Mouse (Mus musculus) liver, adult 2 months (tissue): ENCODE measurements at regions not wholly inside any gene's neighbourhood (a gene's known extent, or its start where the extent isn't known, plus 50 kb on each side); places are given as distances from the start of the nearest gene placed in this dataset.

Experiments
- DNase-seq: peaks from one replicate; pipeline ENCODE4 v3.0.0-alpha.2; 2011; ENCODE audit warnings: low read depth, low spot score; ENCODE audit errors: extremely low read depth
- H3K27ac ChIP-seq: fragments of 200-500 bp; replicated peaks from 2 replicates; pipeline ENCODE4 v1.5.1; 2012; ENCODE audit warnings: low read depth, mild to moderate bottlenecking, control low read depth, inconsistent platforms, low read length; ENCODE audit not compliant: insufficient read depth
- H3K27me3 ChIP-seq: fragments of 200-500 bp; 2 replicates; pipeline ENCODE4 v1.6.1; 2012; ENCODE audit warnings: mild to moderate bottlenecking, moderate library complexity, low read length, inconsistent platforms; ENCODE audit not compliant: control insufficient read depth, insufficient read depth
- H3K36me3 ChIP-seq: fragments of 200-500 bp; 2 replicates; pipeline ENCODE4 v1.6.1; 2012; ENCODE audit warnings: low read length, inconsistent platforms; ENCODE audit not compliant: control insufficient read depth, insufficient read depth
- H3K4me1 ChIP-seq: fragments of 200-500 bp; 2 replicates; pipeline ENCODE4 v1.6.1; 2011; ENCODE audit warnings: low read length; ENCODE audit not compliant: control insufficient read depth, insufficient read depth
- H3K4me3 ChIP-seq: fragments of 200-500 bp; 2 replicates; pipeline ENCODE4 v1.5.1; 2011; ENCODE audit warnings: low read depth, mild to moderate bottlenecking, control low read depth, low read length, moderate library complexity; ENCODE audit not compliant: insufficient read depth
- H3K79me2 ChIP-seq: fragments of 200-500 bp; 2 replicates; pipeline ENCODE4 v1.6.1; 2012; ENCODE audit warnings: inconsistent platforms, mild to moderate bottlenecking, low read length, moderate library complexity; ENCODE audit not compliant: control insufficient read depth, insufficient read depth
- H3K9ac ChIP-seq: fragments of 200-500 bp; 2 replicates; pipeline ENCODE4 v1.6.1; 2012; ENCODE audit warnings: low read depth, mild to moderate bottlenecking, control low read depth, inconsistent platforms, low read length
- CTCF ChIP-seq: fragments of 200-500 bp; IDR thresholded peaks from 2 replicates; pipeline ENCODE4 v1.5.1; 2011; ENCODE audit warnings: low read depth, low read length, control low read depth
- POLR2A ChIP-seq: fragments of 200-500 bp; IDR thresholded peaks from 2 replicates; pipeline ENCODE4 v1.6.1; 2011; ENCODE audit warnings: low read length, control low read depth; ENCODE audit not compliant: insufficient read depth; ENCODE audit errors: extremely low read depth
- WGBS: fragments of 180-500 bp; shearing (Covaris S2); methylation state at CpG from one replicate; pipeline ENCODE4 v1.1.7; 2018; 5-methylcytosine and 5-hydroxymethylcytosine counted together

DNA sequence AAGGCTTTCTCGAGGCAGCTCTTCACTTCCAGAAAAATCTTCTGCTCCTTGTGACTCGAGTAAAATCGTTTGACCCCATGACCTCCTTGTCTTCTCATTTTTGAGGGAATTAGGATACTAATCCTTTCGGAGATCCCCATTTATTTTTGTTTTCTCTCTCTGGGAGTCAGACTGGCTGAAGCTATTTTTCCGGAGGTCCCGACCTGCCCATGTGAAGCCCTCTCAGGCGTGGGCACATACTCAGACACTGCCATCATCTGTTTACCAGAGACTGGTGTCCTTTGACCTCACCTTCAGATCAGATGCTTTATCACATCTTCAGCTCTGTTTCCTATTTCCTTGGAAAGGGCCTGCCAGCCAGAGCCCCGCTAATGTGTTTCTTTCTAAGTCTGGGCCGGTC is 429.4 kb downstream of the Dcdc2c start:
- Histone ChIP-seq H3K36me3 (no peaks in the 10 kb centered on the region), H3K4me3 (no peak overlapping the region), H3K79me2 (no peaks in the 10 kb centered on the region), H3K9ac (no peak overlapping the region), H3K4me1 (no peaks in the 10 kb centered on the region; the same call in 1 of the 2 replicates), H3K27me3 (no peaks in the 10 kb centered on the region), H3K27ac (no peak overlapping the region)
- 51% methylated on average over 9 of the region's 9 CpGs for WGBS
- no peak for DNase-seq
- no peak for TF ChIP-seq POLR2A
- TF ChIP-seq CTCF, result no peak

DNA sequence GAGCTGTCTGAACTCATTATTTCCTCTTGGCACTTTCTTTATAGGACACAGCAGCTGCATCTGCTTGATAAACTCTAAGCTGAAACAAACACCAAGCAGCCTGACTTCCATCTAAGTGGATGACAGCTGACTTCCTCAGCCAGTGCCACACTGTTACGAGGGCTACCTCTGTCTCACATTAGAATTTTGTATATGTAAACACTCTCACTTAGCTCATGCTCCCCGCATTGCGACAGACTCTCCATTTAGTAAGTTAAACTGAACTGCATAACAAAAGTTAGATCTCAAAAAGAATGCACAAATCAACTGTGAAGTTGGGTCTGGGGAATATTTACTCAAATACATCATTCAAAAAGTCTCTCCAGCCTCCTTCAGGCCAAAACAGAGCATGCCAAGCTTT is 432.1 kb downstream of the Dcdc2c start:
- H3K4me1 ChIP-seq, result no peaks in the 10 kb centered on the region; the same call in 1 of the 2 replicates
- WGBS, result 56% methylated on average over 3 of the region's 3 CpGs
- peak; percentile 5 for DNase-seq
- H3K27me3 ChIP-seq, result no peaks in the 10 kb centered on the region
- H3K27ac ChIP-seq, result no peak overlapping the region
- H3K79me2 ChIP-seq, result no peaks in the 10 kb centered on the region
- H3K9ac ChIP-seq, result no peak overlapping the region
- H3K4me3 ChIP-seq, result no peak overlapping the region
- TF ChIP-seq CTCF (no peak), POLR2A (no peak)
- H3K36me3 ChIP-seq, result no peaks in the 10 kb centered on the region

DNA sequence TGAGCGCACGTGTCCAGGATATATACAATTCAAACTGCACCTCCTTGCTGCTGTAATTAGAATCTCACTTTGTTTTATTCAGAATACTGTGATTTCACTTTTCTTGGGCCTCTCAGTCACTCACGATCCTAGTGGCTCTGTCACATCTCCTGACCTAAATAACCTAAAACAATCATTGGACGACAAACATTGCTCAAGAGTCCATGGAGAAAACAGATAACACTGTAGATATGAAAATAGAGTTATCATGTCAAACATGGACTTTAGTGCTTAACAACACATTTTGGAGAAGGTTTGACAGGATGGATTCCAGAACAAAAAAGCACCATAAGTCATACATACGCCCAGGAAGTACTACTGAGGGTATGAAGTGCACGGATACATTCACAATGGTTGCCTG is 461.5 kb downstream of the Dcdc2c start:
- WGBS, result 48% methylated on average over 6 of the region's 6 CpGs
- Histone ChIP-seq H3K36me3 (no peaks in the 10 kb centered on the region), H3K4me3 (no peak overlapping the region), H3K9ac (no peak overlapping the region), H3K27me3 (no peaks in the 10 kb centered on the region), H3K4me1 (peaks cover 13% of the 10 kb centered on the region; the same call in 1 of the 2 replicates), H3K79me2 (no peaks in the 10 kb centered on the region), H3K27ac (no peak overlapping the region)
- no peak for TF ChIP-seq CTCF
- peak; percentile 91 for DNase-seq

DNA sequence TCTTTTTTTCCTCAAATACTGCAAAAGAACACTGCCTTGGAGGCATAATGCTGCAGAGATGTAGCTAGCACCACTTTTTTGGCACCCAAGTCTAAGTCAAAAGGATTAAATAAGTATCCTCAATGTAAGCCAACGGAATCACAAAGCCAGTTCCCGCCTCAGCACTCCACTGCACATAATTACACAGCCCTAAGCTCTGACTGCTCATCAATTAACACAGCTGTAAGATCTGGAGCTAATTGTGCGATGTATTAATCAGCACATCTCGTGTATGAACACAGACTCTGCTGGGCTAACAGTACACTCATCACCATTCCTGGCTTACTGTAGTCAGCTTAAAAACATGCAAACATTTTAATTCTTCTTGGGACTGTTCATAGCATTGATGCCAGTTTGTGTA is 466.7 kb downstream of the Dcdc2c start:
- Histone ChIP-seq H3K27me3 (no peaks in the 10 kb centered on the region), H3K79me2 (no peaks in the 10 kb centered on the region), H3K4me3 (no peak overlapping the region), H3K36me3 (no peaks in the 10 kb centered on the region), H3K4me1 (peaks cover 10% of the 10 kb centered on the region; the same call in 1 of the 2 replicates), H3K9ac (no peak overlapping the region), H3K27ac (no peak overlapping the region)
- whole genome bisulfite sequencing, result 87% methylated on average over 4 of the region's 4 CpGs
- no peak for DNase-seq
- TF ChIP-seq POLR2A (no peak), CTCF (no peak)

DNA sequence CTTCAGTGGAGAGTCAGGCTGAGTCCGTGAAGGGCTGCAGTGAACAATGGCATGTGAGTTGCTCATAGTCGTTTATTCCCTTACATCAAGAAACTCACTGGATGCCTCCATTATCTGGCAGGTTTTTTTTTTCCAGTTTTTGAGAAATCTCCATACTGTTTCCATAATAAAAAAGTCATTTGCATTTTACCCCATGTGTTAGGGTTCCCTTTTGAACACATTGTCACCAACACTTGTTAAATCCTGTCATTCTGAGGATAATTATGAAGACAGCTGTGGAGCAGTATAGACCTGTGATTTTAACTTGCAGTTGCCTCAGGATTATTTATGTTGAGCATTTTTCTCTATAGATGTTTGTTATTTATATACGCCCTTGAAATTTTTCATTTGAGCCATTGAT is 475.6 kb downstream of the Dcdc2c start:
- H3K27me3 ChIP-seq, result no peaks in the 10 kb centered on the region
- H3K9ac ChIP-seq, result no peak overlapping the region
- WGBS, result 89% methylated on average over 3 of the region's 3 CpGs
- H3K4me1 ChIP-seq, result no peaks in the 10 kb centered on the region
- H3K27ac ChIP-seq, result no peak overlapping the region
- no peak overlapping the region for H3K4me3 ChIP-seq
- no peaks in the 10 kb centered on the region for H3K79me2 ChIP-seq
- TF ChIP-seq CTCF, result no peak
- no peak for TF ChIP-seq POLR2A
- DNase-seq, result no peak
- H3K36me3 ChIP-seq, result no peaks in the 10 kb centered on the region

DNA sequence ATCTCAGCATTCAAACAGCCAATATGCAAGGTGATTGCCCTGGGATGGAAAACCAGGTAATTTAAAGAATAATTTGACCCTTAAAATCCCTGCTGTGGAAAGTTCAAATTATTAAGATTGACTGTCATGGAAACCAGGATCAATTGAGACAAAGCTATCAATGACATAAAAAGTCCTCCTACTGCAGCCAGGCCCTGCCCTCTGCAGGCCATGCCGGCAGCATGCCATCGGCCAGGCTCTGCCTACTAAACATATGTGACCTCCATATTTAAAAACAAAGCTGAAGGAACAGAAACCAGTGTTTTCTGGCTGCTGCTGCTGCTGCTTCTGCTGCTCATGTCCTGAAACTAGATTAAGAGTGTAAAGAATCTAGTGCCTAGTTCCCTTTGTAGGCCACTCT is 483.6 kb downstream of the Dcdc2c start:
- no peaks in the 10 kb centered on the region for H3K27me3 ChIP-seq
- no peak overlapping the region for H3K27ac ChIP-seq
- no peaks in the 10 kb centered on the region for H3K79me2 ChIP-seq
- H3K4me3 ChIP-seq, result no peak overlapping the region
- H3K4me1 ChIP-seq, result no peaks in the 10 kb centered on the region
- DNase-seq, result no peak
- 79% methylated on average over 2 of the region's 2 CpGs for WGBS
- no peak for TF ChIP-seq POLR2A
- peak; percentile 64 for TF ChIP-seq CTCF
- H3K36me3 ChIP-seq, result no peaks in the 10 kb centered on the region
- H3K9ac ChIP-seq, result no peak overlapping the region
